In the genomic region with DNA sequence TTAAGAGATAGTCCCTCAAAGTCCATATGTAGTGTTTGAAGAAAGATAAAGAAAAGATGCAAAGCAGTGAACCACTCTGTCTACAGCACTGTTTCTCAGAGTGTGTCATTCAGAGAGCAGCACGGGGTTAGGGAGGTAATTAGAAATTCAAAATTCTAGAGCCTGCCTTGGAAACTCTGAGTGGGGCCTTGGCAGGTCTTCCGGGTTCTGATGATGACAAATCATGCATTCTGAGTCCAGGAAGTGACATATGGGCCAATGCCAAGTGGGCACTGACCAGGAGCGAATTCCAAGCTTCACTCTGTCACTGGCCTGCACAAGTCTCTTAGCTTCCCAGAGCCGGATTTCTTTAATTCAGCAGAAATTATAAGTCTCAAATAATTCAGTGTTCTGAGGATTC, we compare ENCODE assay signal across 10 mouse cellular contexts. TPM values are rescaled to one million over a fixed set of nuclear protein-coding genes. Genes with fewer than 3 reads are reported as not detected.
DNase-seq lines count a peak whose midpoint lies in the region; ATAC-seq and TF ChIP-seq lines count a peak whose summit lies in the region.
"Had no signal": no experiment of that assay in that cellular context is flagged by ENCODE, and none has a peak within 500 bp of the region (broad histone marks: within the 10 kb centered on the region; RNA-seq: fewer than 3 reads in every experiment).

No protein-coding gene starts in this region.

- no peaks in the 10 kb centered on the region for H3K36me3 ChIP-seq in kidney, embryonic 14.5 days (ENCODE audit: control insufficient read depth, insufficient read depth, low read length)
- H3K36me3 ChIP-seq in MEL (ENCODE audit: control insufficient read depth in 1 of 2, insufficient read depth in 2 of 2, low read length in 2 of 2): peaks cover 0 to 20% of the 10 kb centered on the region in 2 experiments; a peak in 2 of 4 replicates
- H3K36me3 ChIP-seq: limb, embryonic 12.5 days; neural tube, embryonic 13.5 days had no signal

- no peak for TF ChIP-seq POLR2A in MEL (IDR thresholded peaks at IDR 0.05; ENCODE audit: control insufficient read depth in 1 of 2, insufficient read depth in 1 of 2, low read depth in 1 of 2, low read length in 2 of 2, poor library complexity in 1 of 2)

- no peak for TF ChIP-seq CTCF in MEL (IDR thresholded peaks at IDR 0.05 in 2 of 3, conservative IDR thresholded peaks at IDR 0.05 in 1 of 3; ENCODE audit: control insufficient read depth in 1 of 3, insufficient read depth in 1 of 3, low read depth in 2 of 3, low read length in 3 of 3, poor library complexity in 1 of 3, severe bottlenecking in 1 of 3)

- no peak for TF ChIP-seq EP300 in MEL (IDR thresholded peaks at IDR 0.05; ENCODE audit: low read depth in 1 of 2, low read length in 2 of 2)

- no peak overlapping the region for H3K4me3 ChIP-seq in kidney, embryonic 14.5 days (ENCODE audit: low read length)
- H3K4me3 ChIP-seq in MEL (ENCODE audit: control insufficient read depth in 1 of 2, insufficient read depth in 1 of 2, low read depth in 2 of 2, low read length in 2 of 2): no peak overlapping the region
- H3K4me3 ChIP-seq: limb, embryonic 12.5 days; neural tube, embryonic 13.5 days had no signal

- intact Hi-C loops in left cerebral cortex, postnatal 14 days (cut with DNase I): no loop called here

- no peaks in the 10 kb centered on the region for H3K9me3 ChIP-seq in kidney, embryonic 14.5 days (ENCODE audit: control insufficient read depth, low read length)
- H3K9me3 ChIP-seq in MEL (replicated peaks; ENCODE audit: insufficient read depth, low read length): no peaks in the 10 kb centered on the region
- H3K9me3 ChIP-seq: limb, embryonic 12.5 days; neural tube, embryonic 13.5 days had no signal

- 0 out of 2 replicates have a peak, but pooled peaks cover 2% of the 10 kb centered on the region for H3K4me1 ChIP-seq in kidney, embryonic 14.5 days (ENCODE audit: control insufficient read depth, insufficient read depth, low read length)
- H3K4me1 ChIP-seq in MEL (ENCODE audit: control insufficient read depth in 1 of 2, insufficient read depth in 2 of 2, low read length in 2 of 2): peaks cover 4 to 8% of the 10 kb centered on the region in 2 experiments

- peak; percentile 72 for DNase-seq in kidney, adult 18-20 months
- DNase-seq in MEL (ENCODE audit: low read depth, low spot score): peak; percentile 28
- peak; percentile 72 for DNase-seq in cerebellum, adult 11 months
- peak; percentile 57 for DNase-seq in layer of hippocampus, adult 9-11 months
- no peak for DNase-seq in c-Kit-positive CD71-positive TER-119-positive erythroid progenitor cells, embryonic 14.5 days (ENCODE audit: low spot score)
- no peak for DNase-seq in left cerebral cortex, postnatal 14 days (ENCODE audit: low spot score in 2 of 2)
- DNase-seq in right cerebral cortex, postnatal 14 days: no peak

- 72% methylated on average over 4 of the region's 4 CpGs for WGBS in kidney, embryonic 14.5 days

- no peaks in the 10 kb centered on the region for H3K27me3 ChIP-seq in kidney, embryonic 14.5 days (ENCODE audit: control insufficient read depth, insufficient read depth, low read length)
- no peaks in the 10 kb centered on the region for H3K27me3 ChIP-seq in MEL (ENCODE audit: control insufficient read depth in 1 of 2, insufficient read depth in 2 of 2, low read length in 2 of 2)
- H3K27me3 ChIP-seq: limb, embryonic 12.5 days; neural tube, embryonic 13.5 days had no signal

- no peak overlapping the region for H3K27ac ChIP-seq in kidney, embryonic 14.5 days (ENCODE audit: low read depth, low read length)
- H3K27ac ChIP-seq in MEL (ENCODE audit: control insufficient read depth, low read depth, low read length): no peak overlapping the region
- H3K27ac ChIP-seq: limb, embryonic 12.5 days; neural tube, embryonic 13.5 days had no signal

- H3K4me2 ChIP-seq in kidney, embryonic 14.5 days (replicated peaks; ENCODE audit: low read depth, low read length): no peak overlapping the region
- H3K4me2 ChIP-seq: limb, embryonic 12.5 days; neural tube, embryonic 13.5 days had no signal

- no peak for ATAC-seq in kidney, embryonic 14.5 days (ENCODE audit: low FRiP score, low TSS enrichment)

- no peak for TF ChIP-seq RAD21 in MEL (IDR thresholded peaks at IDR 0.05; ENCODE audit: low read depth, low read length)

- H3K79me2 ChIP-seq in MEL (ENCODE audit: control insufficient read depth, insufficient read depth, low read length, poor library complexity): no peaks in the 10 kb centered on the region; the same call in 1 of the 2 replicates

- no peak overlapping the region for H3K9ac ChIP-seq in kidney, embryonic 14.5 days (ENCODE audit: low read depth, low read length)
- H3K9ac ChIP-seq in MEL (ENCODE audit: control insufficient read depth, low read depth, low read length, poor library complexity, severe bottlenecking): no peak overlapping the region
- H3K9ac ChIP-seq: limb, embryonic 12.5 days; neural tube, embryonic 13.5 days had no signal

TF ChIP-seq in MEL, 35 proteins besides CTCF, POLR2A, EP300 and RAD21:
- TF ChIP-seq GABPA (IDR thresholded peaks at IDR 0.05; ENCODE audit: low read depth, low read length): no peak
- TF ChIP-seq ETS1 (IDR thresholded peaks at IDR 0.05; ENCODE audit: low read depth, low read length): no peak
- TF ChIP-seq NELFE (IDR thresholded peaks at IDR 0.05; ENCODE audit: low read depth, low read length): no peak
- 0 out of 2 replicates have a peak, but pooled peaks have one; percentile 21 for TF ChIP-seq SIN3A (IDR thresholded peaks at IDR 0.05; ENCODE audit: low read length)
- TF ChIP-seq MAFK (IDR thresholded peaks at IDR 0.05; ENCODE audit: borderline replicate concordance, low read depth, low read length): no peak
- TF ChIP-seq KAT2A (conservative IDR thresholded peaks at IDR 0.05; ENCODE audit: low read depth, low read length): no peak
- no peak for TF ChIP-seq MYB (IDR thresholded peaks at IDR 0.05; ENCODE audit: low read depth, low read length)
- TF ChIP-seq GATA1 (IDR thresholded peaks at IDR 0.05; ENCODE audit: low read depth, low read length): peak; percentile 32; the same call in 1 of the 2 replicates
- no peak for TF ChIP-seq E2F4 (IDR thresholded peaks at IDR 0.05; ENCODE audit: borderline replicate concordance, low read depth, low read length)
- TF ChIP-seq POLR2AphosphoS5 (IDR thresholded peaks at IDR 0.05; ENCODE audit: borderline replicate concordance, low read depth, low read length): no peak
- no peak for TF ChIP-seq TBP (IDR thresholded peaks at IDR 0.05; ENCODE audit: low read depth, low read length)
- TF ChIP-seq JUND (IDR thresholded peaks at IDR 0.05; ENCODE audit: low read depth, low read length): no peak

RNA-seq across cellular contexts. Expression of gene Tom1l2, which starts 6.2 kb away (rescaled TPM):
- polyA plus RNA-seq in kidney, embryonic 14.5 days (2014; fragmentation: Nextera tagmentation; extraction: Ambion mirVana): 11.3 and 19.3 TPM in 2 replicates
- total RNA-seq in MEL (2012; rRNA removed): 6.6 and 6.8 TPM in 2 replicates
- polyA plus RNA-seq in MEL (2012; ENCODE audit: insufficient read depth in 1 of 2, insufficient read length in 2 of 2, low read depth in 1 of 2, low replicate concordance in 2 of 2, missing spikeins in 1 of 2): 10 to 100 TPM in 1 of 2 experiments, not detected in 1; 12.2 TPM
- total RNA-seq in left cerebral cortex, postnatal 14 days (2021): 100 to 1,000 TPM; 163 to 172 TPM

RNA-seq across cellular contexts. Expression of gene Drc3, which starts 6.6 kb away (rescaled TPM):
- 1.3 and 1.5 TPM in 2 replicates for polyA plus RNA-seq in kidney, embryonic 14.5 days (2014; fragmentation: Nextera tagmentation; extraction: Ambion mirVana)
- total RNA-seq in MEL (2012; rRNA removed): 0.69 and 0.75 TPM in 2 replicates
- under 1 TPM in 1 of 2 experiments, not detected in 1; 0.91 TPM for polyA plus RNA-seq in MEL (2012; ENCODE audit: insufficient read depth in 1 of 2, insufficient read length in 2 of 2, low read depth in 1 of 2, low replicate concordance in 2 of 2, missing spikeins in 1 of 2)
- total RNA-seq in left cerebral cortex, postnatal 14 days (2021): 10 to 100 TPM; 11.7 to 13.6 TPM

Comparison
In these comparisons a context has a peak if more than half of its experiments do, and no peak if none do; other contexts are left out.
1. DNase-seq: peak in kidney, adult 18-20 months (single experiment), MEL (single experiment), cerebellum, adult 11 months (single experiment) and layer of hippocampus, adult 9-11 months (single experiment); none in c-Kit-positive CD71-positive TER-119-positive erythroid progenitor cells, embryonic 14.5 days (single experiment), left cerebral cortex, postnatal 14 days (0 of 2) and right cerebral cortex, postnatal 14 days (single experiment).
2. RNA of gene Tom1l2, which starts 6.2 kb away (total RNA-seq): 163 to 172 TPM in left cerebral cortex, postnatal 14 days; 6.6 to 6.8 TPM in MEL; every median in the first group is over 10 times any median in the second.